In genomic region chr11:62106401-62106871, GRCm38 (mm10) we compare ENCODE assay signal across 9 mouse cellular contexts.
DNase-seq lines count a peak whose midpoint lies in the region; ATAC-seq and TF ChIP-seq lines count a peak whose summit lies in the region.
"Had no signal": no experiment of that assay in that cellular context is flagged by ENCODE, and none has a peak within 500 bp of the region (broad histone marks: within the 10 kb centered on the region; RNA-seq: fewer than 3 reads in every experiment).

No protein-coding gene starts in this region.

- no peaks in the 10 kb centered on the region for H3K4me1 ChIP-seq in neural tube, embryonic 11.5 days (ENCODE audit: control insufficient read depth, insufficient read depth, low read length)
- no peaks in the 10 kb centered on the region for H3K4me1 ChIP-seq in hindbrain, embryonic 13.5 days (replicated peaks)
- H3K4me1 ChIP-seq in lung, adult 2 months (ENCODE audit: control insufficient read depth, insufficient read depth, low read length), result peaks cover 3% of the 10 kb centered on the region

- no peak for TF ChIP-seq CTCF in lung, adult 2 months (IDR thresholded peaks at IDR 0.05; ENCODE audit: insufficient read depth, low read length)

- no peak for DNase-seq in neural tube, embryonic 11.5 days (ENCODE audit: low spot score)
- no peak for DNase-seq in neural tube, embryonic 10.5 days (ENCODE audit: extremely low spot score, low spot score)
- DNase-seq in embryo, embryonic 10 days (ENCODE audit: low spot score), result no peak
- no peak for DNase-seq in lung, adult 2 months
- no peak for DNase-seq in cerebellum, adult 9-11 months
- DNase-seq: cerebellum, adult 8-10 months had no signal

- H3K27ac ChIP-seq in neural tube, embryonic 11.5 days (ENCODE audit: low read depth, low read length), result peak overlapping the region; percentile 20; the same call in 1 of the 2 replicates
- peak overlapping the region; percentile 30 for H3K27ac ChIP-seq in hindbrain, embryonic 13.5 days

- no peak overlapping the region for H3K4me2 ChIP-seq in neural tube, embryonic 11.5 days (ENCODE audit: low read depth)
- H3K4me2 ChIP-seq in hindbrain, embryonic 13.5 days, result no peak overlapping the region

- H3K9me3 ChIP-seq in neural tube, embryonic 11.5 days (ENCODE audit: control insufficient read depth, low read length), result no peaks in the 10 kb centered on the region
- H3K9me3 ChIP-seq in hindbrain, embryonic 13.5 days, result no peaks in the 10 kb centered on the region

- H3K9ac ChIP-seq in neural tube, embryonic 11.5 days (ENCODE audit: low read length), result no peak overlapping the region
- no peak overlapping the region for H3K9ac ChIP-seq in hindbrain, embryonic 13.5 days

- H3K4me3 ChIP-seq in neural tube, embryonic 11.5 days (ENCODE audit: low read depth, low read length), result no peak overlapping the region
- H3K4me3 ChIP-seq in hindbrain, embryonic 13.5 days, result no peak overlapping the region
- no peak overlapping the region for H3K4me3 ChIP-seq in lung, adult 2 months (replicated peaks; ENCODE audit: extremely low read depth, low read depth, low read length)

- 68% methylated on average over 1 of the region's 1 CpGs for WGBS in neural tube, embryonic 11.5 days
- 71% methylated on average over 1 of the region's 1 CpGs for WGBS in hindbrain, embryonic 13.5 days
- WGBS in lung, adult 2 months, result 82% methylated on average over 1 of the region's 1 CpGs

- no peaks in the 10 kb centered on the region for H3K36me3 ChIP-seq in neural tube, embryonic 11.5 days (ENCODE audit: control insufficient read depth, insufficient read depth, low read length)
- H3K36me3 ChIP-seq in hindbrain, embryonic 13.5 days, result no peaks in the 10 kb centered on the region

- ATAC-seq in neural tube, embryonic 11.5 days (ENCODE audit: insufficient read depth, low FRiP score, low TSS enrichment), result peak; percentile 50; the same call in 1 of the 2 replicates
- peak; percentile 75 for ATAC-seq in hindbrain, embryonic 13.5 days (ENCODE audit: low FRiP score)
- peak; percentile 53; the same call in 1 of the 2 replicates for ATAC-seq in megakaryocyte-erythroid progenitor cell, adult 5-6 weeks (replicated peaks; ENCODE audit: low FRiP score, low TSS enrichment, poor library complexity, severe bottlenecking)
- ATAC-seq: Patski had no signal

- TF ChIP-seq POLR2A in lung, adult 2 months (IDR thresholded peaks at IDR 0.05; ENCODE audit: borderline replicate concordance, extremely low read depth, low read depth, low read length), result no peak

- no peaks in the 10 kb centered on the region for H3K27me3 ChIP-seq in neural tube, embryonic 11.5 days (ENCODE audit: control insufficient read depth, insufficient read depth, low read length)
- no peaks in the 10 kb centered on the region for H3K27me3 ChIP-seq in hindbrain, embryonic 13.5 days
- H3K27me3 ChIP-seq: Patski had no signal
